Mouse (Mus musculus) stomach, embryonic 16.5 days (tissue): ENCODE results near the gene Agk. TPM values are rescaled to one million over a fixed set of nuclear protein-coding genes. Genes with fewer than 3 reads are reported as not detected.

Source experiments
- ATAC-seq: fragments of 200-750 bp; cut with Nextera tagmentation; 2 replicates; pipeline ENCODE4 v1.8.0; 2017; ENCODE audit warnings: moderate number of reproducible peaks, moderate TSS enrichment; ENCODE audit not compliant: insufficient read depth, low FRiP score
- H3K27ac ChIP-seq: fragments of 300-500 bp; sonication (generic); 2 replicates; pipeline ENCODE4 v1.5.1; 2014; ENCODE audit warnings: low read length
- H3K27me3 ChIP-seq: fragments of 300-500 bp; sonication (generic); 2 replicates; pipeline ENCODE4 v1.6.1; 2014; ENCODE audit warnings: low read length, control low read depth, mixed read lengths; ENCODE audit not compliant: control insufficient read depth, insufficient read depth
- H3K36me3 ChIP-seq: fragments of 300-500 bp; sonication (generic); 2 replicates; pipeline ENCODE4 v1.6.1; 2014; ENCODE audit warnings: low read length; ENCODE audit not compliant: control insufficient read depth, insufficient read depth
- H3K4me1 ChIP-seq: fragments of 300-500 bp; sonication (generic); 2 replicates; pipeline ENCODE4 v1.6.1; 2014; ENCODE audit warnings: low read length, control low read depth, mixed read lengths; ENCODE audit not compliant: control insufficient read depth, insufficient read depth
- H3K4me2 ChIP-seq: fragments of 300-500 bp; sonication (generic); 2 replicates; pipeline ENCODE4 v1.6.1; 2014; ENCODE audit warnings: low read depth, low read length, mixed read lengths
- H3K4me3 ChIP-seq: fragments of 300-500 bp; sonication (generic); replicated peaks from 2 replicates; pipeline ENCODE4 v1.5.1; 2014; ENCODE audit warnings: mild to moderate bottlenecking, low read length
- H3K9ac ChIP-seq: fragments of 300-500 bp; sonication (generic); 2 replicates; pipeline ENCODE4 v1.6.1; 2014; ENCODE audit warnings: low read length
- H3K9me3 ChIP-seq: fragments of 300-500 bp; sonication (generic); replicated peaks from 2 replicates; pipeline ENCODE4 v1.6.1; 2016; ENCODE audit warnings: low read length, control low read depth; ENCODE audit not compliant: control insufficient read depth
- WGBS: fragments of 180-500 bp; shearing (Covaris S2); extraction: QIAGEN DNeasy Blood & Tissue Kit; methylation state at CpG from one replicate; pipeline ENCODE4 v1.1.7; 2014; 5-methylcytosine and 5-hydroxymethylcytosine counted together
- polyA plus RNA-seq: library from polyadenylated mRNA; unstranded; fragments of >200 nt; fragmentation: Nextera tagmentation; extraction: Ambion mirVana; gene quantifications from 2 replicates; pipeline ENCODE4 v1.2.1, GENCODE M21; 2015

Agk gene
- polyA plus RNA-seq, 1 experiment from 2014 or later, result 40.0 TPM

DNA sequence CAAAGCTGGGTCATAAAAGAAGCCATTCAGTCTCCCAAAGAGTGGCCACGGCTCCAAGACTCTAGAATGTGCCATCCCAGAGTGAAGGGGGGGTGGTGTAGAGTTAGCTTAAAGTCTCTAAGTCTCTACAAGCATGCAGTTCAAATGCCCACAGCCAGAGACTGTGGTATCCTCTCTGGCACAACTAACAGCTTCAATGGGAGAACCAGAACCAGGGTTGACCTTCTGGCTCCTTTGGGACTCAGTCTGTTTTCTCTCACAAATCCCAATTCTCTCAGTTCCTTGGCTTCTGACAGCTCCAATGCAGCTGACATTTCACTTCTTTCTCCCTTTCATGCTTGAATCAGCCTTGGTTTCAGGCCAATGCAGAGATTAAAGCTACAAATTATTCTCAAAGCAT, 98.0 kb downstream of the Agk start:
- 73% methylated on average over 1 of the region's 1 CpGs for WGBS
- Histone ChIP-seq H3K4me1 (no peaks in the 10 kb centered on the region; the same call in 1 of the 2 replicates), H3K9ac (no peak overlapping the region)

DNA sequence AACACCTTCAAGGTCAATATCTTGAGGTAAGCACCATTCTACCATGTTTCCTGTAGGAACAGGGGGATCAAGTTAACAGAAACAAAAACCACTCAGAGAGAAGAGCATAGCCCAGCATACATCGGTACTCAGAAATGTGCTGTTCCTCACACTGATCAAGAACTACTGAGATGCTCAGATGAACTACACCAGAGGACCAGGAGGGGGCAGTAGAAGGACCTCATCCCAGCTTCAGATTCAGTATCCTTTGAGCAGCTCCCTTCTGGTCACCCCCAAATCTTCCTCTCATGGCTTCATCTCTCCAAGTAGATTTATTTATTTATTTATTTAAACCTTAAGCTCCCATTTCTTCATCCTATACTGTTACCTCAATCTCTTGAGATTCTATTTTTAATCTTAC, 98.8 kb downstream of the Agk start:
- Histone ChIP-seq H3K27ac (no peak overlapping the region), H3K36me3 (no peaks in the 10 kb centered on the region), H3K4me2 (no peak overlapping the region), H3K27me3 (no peaks in the 10 kb centered on the region), H3K9ac (no peak overlapping the region), H3K4me1 (peaks cover 4% of the 10 kb centered on the region; the same call in 1 of the 2 replicates), H3K9me3 (no peaks in the 10 kb centered on the region), H3K4me3 (no peak overlapping the region)
- ATAC-seq, result no peak
- 67% methylated on average over 1 of the region's 1 CpGs for WGBS

More for the DNA sequence above, 98.0 kb downstream of the Agk start:
- no peak overlapping the region for H3K4me2 ChIP-seq
- H3K27ac ChIP-seq, result no peak overlapping the region
- H3K9me3 ChIP-seq, result no peaks in the 10 kb centered on the region
- no peak overlapping the region for H3K4me3 ChIP-seq
- ATAC-seq, result no peak
- H3K36me3 ChIP-seq, result no peaks in the 10 kb centered on the region
- no peaks in the 10 kb centered on the region for H3K27me3 ChIP-seq

DNA sequence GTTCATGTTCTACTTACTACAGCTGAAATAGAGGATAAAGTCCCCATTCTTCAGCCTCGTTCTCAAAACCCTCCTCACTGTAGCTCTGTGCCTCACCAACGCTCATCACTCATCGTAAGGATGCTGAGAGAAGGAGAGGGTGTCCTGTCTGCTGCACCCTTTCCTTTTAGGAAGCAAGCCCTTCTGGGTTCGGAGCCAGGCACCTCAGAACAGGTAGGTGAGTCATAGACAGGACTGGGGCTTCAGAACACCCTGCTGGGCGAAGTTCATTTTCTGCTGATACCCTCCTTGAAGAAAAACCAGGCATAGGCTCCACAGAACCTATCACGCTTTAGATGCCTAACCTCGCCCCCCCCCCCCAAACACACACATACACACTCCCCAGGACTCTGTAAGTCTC, 102.5 kb downstream of the Agk start:
- Histone ChIP-seq H3K9me3 (no peaks in the 10 kb centered on the region), H3K27ac (no peak overlapping the region), H3K9ac (no peak overlapping the region), H3K36me3 (no peaks in the 10 kb centered on the region), H3K4me1 (peaks cover 14% of the 10 kb centered on the region; the same call in 1 of the 2 replicates), H3K4me3 (no peak overlapping the region), H3K27me3 (no peaks in the 10 kb centered on the region), H3K4me2 (no peak overlapping the region)
- 79% methylated on average over 7 of the region's 7 CpGs for WGBS
- no peak for ATAC-seq

DNA sequence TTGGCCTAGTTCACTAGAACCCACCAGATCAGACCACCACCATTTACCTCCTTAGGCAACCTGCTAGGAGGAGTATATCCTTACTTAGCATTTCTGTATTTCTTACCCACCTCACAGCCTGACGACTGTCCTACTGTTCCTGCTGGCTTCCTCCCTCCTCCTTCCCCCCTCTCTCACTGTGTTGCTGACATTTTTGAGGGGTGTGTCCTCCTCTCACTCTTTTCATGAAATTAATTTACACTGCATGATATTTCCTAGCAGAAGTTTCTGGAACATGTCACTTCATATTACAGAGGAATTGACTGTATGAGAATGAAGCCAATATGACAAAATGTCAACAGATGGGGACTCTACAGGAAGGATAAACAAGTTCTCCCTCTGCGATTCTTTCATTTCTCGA, 103.7 kb downstream of the Agk start:
- Histone ChIP-seq H3K4me1 (peaks cover 14% of the 10 kb centered on the region; the same call in 1 of the 2 replicates), H3K4me3 (no peak overlapping the region), H3K27me3 (no peaks in the 10 kb centered on the region), H3K27ac (no peak overlapping the region), H3K4me2 (no peak overlapping the region), H3K36me3 (no peaks in the 10 kb centered on the region), H3K9me3 (no peaks in the 10 kb centered on the region), H3K9ac (no peak overlapping the region)
- no peak for ATAC-seq
- 53% methylated on average over 3 of the region's 3 CpGs for WGBS

DNA sequence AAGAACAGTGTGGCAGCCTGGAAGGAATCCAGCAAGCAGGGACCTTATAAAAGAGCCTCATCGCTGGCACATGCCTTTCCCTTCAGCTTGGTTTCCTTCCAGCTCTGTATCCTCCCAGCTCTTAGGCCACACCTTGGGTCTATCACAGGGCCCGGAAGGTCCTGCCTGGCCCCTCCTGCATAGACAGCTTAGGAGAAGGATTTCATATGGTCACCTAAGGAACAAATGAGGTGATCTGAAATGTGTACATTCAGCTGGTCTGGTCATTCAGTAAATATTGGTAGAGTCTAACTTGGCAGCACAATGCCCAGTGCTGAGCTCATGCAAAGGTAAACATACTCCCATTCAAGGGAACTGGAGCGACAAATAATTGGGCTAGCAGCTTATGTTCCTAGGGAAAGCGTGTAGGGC, 104.6 kb downstream of the Agk start:
- 54% methylated on average over 4 of the region's 4 CpGs for WGBS
- peak; percentile 91 for ATAC-seq

DNA sequence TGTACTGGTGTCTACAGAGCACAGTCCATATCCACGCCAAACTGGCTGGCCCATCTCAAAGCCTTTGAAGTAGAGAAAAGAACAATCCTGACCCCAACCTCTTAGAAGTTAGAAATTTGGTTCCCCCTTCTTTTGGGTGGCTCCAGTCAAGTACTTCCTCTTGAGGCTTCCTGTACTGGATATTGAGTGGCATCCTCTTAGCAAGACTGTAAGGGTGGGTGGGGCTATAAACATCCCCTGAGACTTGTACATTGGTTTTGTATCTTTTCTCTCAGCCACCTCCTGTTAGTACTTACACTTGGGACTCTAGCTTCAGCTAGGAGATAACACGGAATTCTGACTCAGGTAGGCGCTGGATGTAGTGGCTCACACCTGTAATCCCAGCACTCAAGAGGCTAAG, 105.3 kb downstream of the Agk start:
- no peak for ATAC-seq
- Histone ChIP-seq H3K9me3 (no peaks in the 10 kb centered on the region), H3K9ac (no peak overlapping the region), H3K36me3 (no peaks in the 10 kb centered on the region), H3K4me1 (peaks cover 20% of the 10 kb centered on the region), H3K4me3 (no peak overlapping the region), H3K27ac (peak overlapping the region; percentile 76), H3K27me3 (no peaks in the 10 kb centered on the region), H3K4me2 (no peak overlapping the region)
- WGBS, result 86% methylated on average over 3 of the region's 3 CpGs

More for the DNA sequence above, 104.6 kb downstream of the Agk start:
- Histone ChIP-seq H3K4me1 (peaks cover 17% of the 10 kb centered on the region), H3K9me3 (no peaks in the 10 kb centered on the region), H3K27me3 (no peaks in the 10 kb centered on the region), H3K4me2 (no peak overlapping the region), H3K9ac (no peak overlapping the region), H3K4me3 (no peak overlapping the region), H3K27ac (peak overlapping the region; percentile 76; the same call in 1 of the 2 replicates), H3K36me3 (no peaks in the 10 kb centered on the region)

DNA sequence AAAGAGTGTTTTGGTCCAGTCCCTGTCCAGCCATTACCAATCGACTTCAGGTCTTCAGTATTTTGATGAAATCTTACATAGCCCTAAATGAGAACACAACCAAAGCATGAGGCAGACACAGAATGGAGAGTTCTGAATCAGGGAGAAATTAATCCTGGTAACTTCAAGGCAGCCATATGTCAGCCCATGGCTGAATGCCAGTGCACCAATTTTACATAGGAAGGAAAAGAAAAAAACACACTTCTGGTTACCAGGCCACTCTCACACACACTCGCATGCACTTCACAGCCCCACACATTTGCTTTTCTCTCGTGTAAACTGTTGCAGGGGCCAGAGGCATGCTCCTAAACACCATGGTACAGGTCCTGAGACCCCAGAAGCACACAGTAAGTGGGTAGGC, 105.9 kb downstream of the Agk start:
- WGBS, result 57% methylated on average over 3 of the region's 3 CpGs
- no peak for ATAC-seq
- Histone ChIP-seq H3K27ac (peak overlapping the region; percentile 76), H3K36me3 (no peaks in the 10 kb centered on the region), H3K9me3 (no peaks in the 10 kb centered on the region), H3K4me3 (no peak overlapping the region), H3K4me1 (peaks cover 20% of the 10 kb centered on the region), H3K9ac (no peak overlapping the region), H3K4me2 (no peak overlapping the region), H3K27me3 (no peaks in the 10 kb centered on the region)

DNA sequence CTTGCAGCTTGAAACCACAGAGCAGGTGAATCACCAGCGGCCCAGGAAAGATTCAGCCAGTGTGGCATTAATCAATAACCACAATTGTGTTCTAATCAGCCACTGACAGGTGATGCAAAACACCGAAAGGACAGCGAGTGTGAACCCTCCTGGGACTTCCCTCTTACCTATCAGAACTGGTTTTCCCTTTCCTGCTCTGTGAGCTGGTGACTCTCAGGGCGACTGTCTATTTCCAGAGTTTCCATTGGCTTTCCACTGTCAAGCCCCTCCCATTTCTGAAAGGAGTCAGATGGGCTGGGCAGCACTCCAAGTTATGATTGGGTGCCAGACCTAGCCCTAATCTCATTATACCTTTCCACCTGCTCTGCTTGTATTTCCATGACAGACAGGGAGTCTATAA, 106.4 kb downstream of the Agk start:
- no peaks in the 10 kb centered on the region for H3K27me3 ChIP-seq
- H3K9ac ChIP-seq, result no peak overlapping the region
- 0 out of 2 replicates have a peak overlapping the region, but pooled peaks have one; percentile 76 for H3K27ac ChIP-seq
- H3K36me3 ChIP-seq, result no peaks in the 10 kb centered on the region
- peak; percentile 48; the same call in 1 of the 2 replicates for ATAC-seq
- no peaks in the 10 kb centered on the region for H3K9me3 ChIP-seq
- H3K4me3 ChIP-seq, result no peak overlapping the region
- WGBS, result 42% methylated on average over 4 of the region's 4 CpGs
- no peak overlapping the region for H3K4me2 ChIP-seq
- peaks cover 23% of the 10 kb centered on the region for H3K4me1 ChIP-seq

DNA sequence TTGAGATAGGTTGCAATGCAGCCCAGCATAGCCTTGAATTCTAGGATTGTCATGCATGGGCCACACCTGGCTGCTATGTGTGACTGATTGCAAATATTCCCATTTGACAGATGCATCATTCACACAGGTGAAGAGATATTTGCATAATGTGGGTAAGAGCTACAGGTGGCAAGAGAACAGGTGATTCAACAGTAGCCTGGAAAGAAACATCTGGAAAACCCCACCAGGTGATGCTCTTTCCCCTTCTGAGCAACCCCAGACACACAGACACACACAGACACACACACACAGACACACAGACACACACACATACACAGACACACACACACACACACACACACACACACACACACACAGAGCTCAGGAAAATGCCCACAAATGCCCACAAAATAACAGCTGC, 106.8 kb downstream of the Agk start:
- Histone ChIP-seq H3K27ac (peak overlapping the region; percentile 44; the same call in 1 of the 2 replicates), H3K4me3 (no peak overlapping the region), H3K27me3 (no peaks in the 10 kb centered on the region), H3K4me2 (no peak overlapping the region), H3K4me1 (peaks cover 23% of the 10 kb centered on the region), H3K9me3 (no peaks in the 10 kb centered on the region), H3K9ac (no peak overlapping the region), H3K36me3 (no peaks in the 10 kb centered on the region)
- no peak for ATAC-seq
